Comparison of ENCODE assay signal across 23 mouse cellular contexts in genomic region chr9:103336912-103337311, GRCm38 (mm10). TPM values are rescaled to one million over a fixed set of nuclear protein-coding genes. Genes with fewer than 3 reads are reported as not detected.
DNase-seq lines count a peak whose midpoint lies in the region; ATAC-seq and TF ChIP-seq lines count a peak whose summit lies in the region.
"Had no signal": no experiment of that assay in that cellular context is flagged by ENCODE, and none has a peak within 500 bp of the region (broad histone marks: within the 10 kb centered on the region; RNA-seq: fewer than 3 reads in every experiment).

No protein-coding gene starts in this region.

- no peak for TF ChIP-seq CTCF in bone marrow macrophage, adult 2 months (IDR thresholded peaks at IDR 0.05; ENCODE audit: low read depth, low read length)

- H3K9me3 ChIP-seq in intestine, embryonic 14.5 days (ENCODE audit: control insufficient read depth, low read length): no peaks in the 10 kb centered on the region
- H3K9me3 ChIP-seq in intestine, embryonic 16.5 days (ENCODE audit: control insufficient read depth, low read length): no peaks in the 10 kb centered on the region
- H3K9me3 ChIP-seq: embryonic facial prominence, embryonic 10.5 days; heart, embryonic 10.5 days; midbrain, embryonic 13.5 days; neural tube, embryonic 13.5 days had no signal

- H3K36me3 ChIP-seq in intestine, embryonic 14.5 days (ENCODE audit: control insufficient read depth, insufficient read depth, low read length): peaks cover 93% of the 10 kb centered on the region
- peaks cover 25% of the 10 kb centered on the region for H3K36me3 ChIP-seq in intestine, embryonic 16.5 days (ENCODE audit: control insufficient read depth, insufficient read depth, low read length)

- no peak for ATAC-seq in intestine, embryonic 14.5 days (replicated peaks; ENCODE audit: low FRiP score, low TSS enrichment, low read depth)
- ATAC-seq in intestine, embryonic 16.5 days: no peak
- 0 out of 2 replicates have a peak, but pooled peaks have one; percentile 40 for ATAC-seq in megakaryocyte, adult 5-6 weeks (ENCODE audit: poor library complexity, severe bottlenecking)
- ATAC-seq: forebrain, embryonic 16.5 days; hindbrain, embryonic 16.5 days; midbrain, embryonic 13.5 days had no signal

- no peak overlapping the region for H3K27ac ChIP-seq in intestine, embryonic 14.5 days (ENCODE audit: low read depth)
- H3K27ac ChIP-seq in intestine, embryonic 16.5 days (ENCODE audit: low read length): no peak overlapping the region
- H3K27ac ChIP-seq in bone marrow macrophage, adult 2 months (ENCODE audit: insufficient read depth, low read depth, low read length): peak overlapping the region; percentile 63
- H3K27ac ChIP-seq: embryonic facial prominence, embryonic 10.5 days; heart, embryonic 10.5 days; kidney, postnatal 0 days; midbrain, embryonic 13.5 days; neural tube, embryonic 13.5 days; stomach, postnatal 0 days had no signal

- DNase-seq in intestine, embryonic 14.5 days (ENCODE audit: low spot score): peak; percentile 16
- DNase-seq in right cerebral cortex, postnatal 4 days: no peak
- DNase-seq in layer of hippocampus, adult 8-10 months (ENCODE audit: low spot score in 2 of 2): no peak
- no peak for DNase-seq in thymus, adult 18-20 months
- DNase-seq: adrenal gland, postnatal 25 days; cerebellum, adult 11 months; cerebellum, adult 9-11 months; gastrocnemius, postnatal 36 days; kidney, adult 2 months; lung, adult 18-20 months; lung, postnatal 10 days had no signal

- H3K27me3 ChIP-seq in intestine, embryonic 14.5 days (replicated peaks; ENCODE audit: control insufficient read depth, insufficient read depth, low read length): no peaks in the 10 kb centered on the region
- H3K27me3 ChIP-seq in intestine, embryonic 16.5 days (replicated peaks; ENCODE audit: control insufficient read depth, insufficient read depth, low read length): no peaks in the 10 kb centered on the region
- H3K27me3 ChIP-seq: midbrain, embryonic 13.5 days; neural tube, embryonic 13.5 days had no signal

- H3K4me3 ChIP-seq in intestine, embryonic 14.5 days (ENCODE audit: low read depth, low read length): no peak overlapping the region
- no peak overlapping the region for H3K4me3 ChIP-seq in intestine, embryonic 16.5 days (ENCODE audit: low read length)
- no peak overlapping the region for H3K4me3 ChIP-seq in bone marrow macrophage, adult 2 months (ENCODE audit: insufficient read depth, low read length)
- H3K4me3 ChIP-seq: embryonic facial prominence, embryonic 10.5 days; heart, embryonic 10.5 days; midbrain, embryonic 13.5 days; neural tube, embryonic 13.5 days had no signal

- no peak for TF ChIP-seq POLR2A in bone marrow macrophage, adult 2 months (IDR thresholded peaks at IDR 0.05; ENCODE audit: borderline replicate concordance, low read depth, low read length)

- no peak overlapping the region for H3K4me2 ChIP-seq in intestine, embryonic 14.5 days (ENCODE audit: low read length)
- H3K4me2 ChIP-seq in intestine, embryonic 16.5 days (ENCODE audit: low read depth, low read length): no peak overlapping the region
- H3K4me2 ChIP-seq: midbrain, embryonic 13.5 days; neural tube, embryonic 13.5 days had no signal

- H3K9ac ChIP-seq in intestine, embryonic 14.5 days (ENCODE audit: low read length): no peak overlapping the region
- no peak overlapping the region for H3K9ac ChIP-seq in intestine, embryonic 16.5 days (ENCODE audit: low read depth, low read length)
- H3K9ac ChIP-seq: midbrain, embryonic 13.5 days; neural tube, embryonic 13.5 days had no signal

- H3K4me1 ChIP-seq in intestine, embryonic 14.5 days (replicated peaks; ENCODE audit: control insufficient read depth, insufficient read depth, low read length): no peaks in the 10 kb centered on the region
- H3K4me1 ChIP-seq in intestine, embryonic 16.5 days (ENCODE audit: control insufficient read depth, insufficient read depth, low read length): no peaks in the 10 kb centered on the region
- peaks cover 19% of the 10 kb centered on the region for H3K4me1 ChIP-seq in bone marrow macrophage, adult 2 months (ENCODE audit: control insufficient read depth, insufficient read depth, low read length)
- H3K4me1 ChIP-seq: embryonic facial prominence, embryonic 10.5 days; midbrain, embryonic 13.5 days; neural tube, embryonic 13.5 days had no signal

RNA-seq across cellular contexts. Expression of gene Cdv3, which starts 28.7 kb away (rescaled TPM):
- polyA plus RNA-seq in intestine, embryonic 14.5 days (2014; fragmentation: Nextera tagmentation; extraction: Ambion mirVana): 85.0 and 99.1 TPM in 2 replicates
- 83.8 and 89.4 TPM in 2 replicates for polyA plus RNA-seq in intestine, embryonic 16.5 days (2015; fragmentation: Nextera tagmentation; extraction: Ambion mirVana)
- polyA plus RNA-seq in bone marrow macrophage, adult 2 months (2012; ENCODE audit: insufficient read depth, insufficient read length, missing spikeins): 87.7 and 93.1 TPM in 2 replicates
- total RNA-seq in megakaryocyte, adult 5-6 weeks (2015): 68.3 and 69.7 TPM in 2 replicates
- 111 and 118 TPM in 2 replicates for total RNA-seq in megakaryocyte, adult 5-6 weeks (2017)
- 10 to 100 TPM; 62.8 to 73.0 (median 68.8) TPM for total RNA-seq in layer of hippocampus, adult 8-10 months (2022)

RNA-seq across cellular contexts. Expression of gene Topbp1, which starts 31.9 kb away (rescaled TPM):
- polyA plus RNA-seq in intestine, embryonic 14.5 days (2014; fragmentation: Nextera tagmentation; extraction: Ambion mirVana): 68.9 and 74.6 TPM in 2 replicates
- polyA plus RNA-seq in intestine, embryonic 16.5 days (2015; fragmentation: Nextera tagmentation; extraction: Ambion mirVana): 29.3 and 34.5 TPM in 2 replicates
- polyA plus RNA-seq in bone marrow macrophage, adult 2 months (2012; ENCODE audit: insufficient read depth, insufficient read length, missing spikeins): 43.9 and 49.4 TPM in 2 replicates
- total RNA-seq in megakaryocyte, adult 5-6 weeks (2015): 111 and 113 TPM in 2 replicates
- total RNA-seq in megakaryocyte, adult 5-6 weeks (2017): 130 and 151 TPM in 2 replicates
- 10 to 100 TPM; 19.1 to 28.8 (median 21.4) TPM for total RNA-seq in layer of hippocampus, adult 8-10 months (2022)

RNA-seq across cellular contexts. Expression of gene 1300017J02Rik, which starts 32.0 kb away (rescaled TPM):
- 1.1 TPM in 2 replicates for polyA plus RNA-seq in intestine, embryonic 14.5 days (2014; fragmentation: Nextera tagmentation; extraction: Ambion mirVana)
- 1.8 and 2.9 TPM in 2 replicates for polyA plus RNA-seq in intestine, embryonic 16.5 days (2015; fragmentation: Nextera tagmentation; extraction: Ambion mirVana)
- polyA plus RNA-seq in bone marrow macrophage, adult 2 months (2012; ENCODE audit: insufficient read depth, insufficient read length, missing spikeins): not detected in 2 replicates
- 0.89 and 2.3 TPM in 2 replicates for total RNA-seq in megakaryocyte, adult 5-6 weeks (2015)
- 1.7 and 2.4 TPM in 2 replicates for total RNA-seq in megakaryocyte, adult 5-6 weeks (2017)
- 1 to 10 TPM in 2 of 4 experiments, not detected in 2; 1.7 to 2.6 TPM for total RNA-seq in layer of hippocampus, adult 8-10 months (2022)
- total RNA-seq: gastrocnemius, adult 18-20 months; gastrocnemius, postnatal 36 days had no signal
